Mouse (Mus musculus) thymus, postnatal 25 days (tissue): ENCODE data around the gene Ccdc169.
"Not testable (repeated sequence)": the region's sequence is repeated elsewhere in the genome, so short reads cannot be mapped to it uniquely, and the experiment has no call there.

Experiments used
- DNase-seq: peaks from one replicate; pipeline ENCODE4 v3.0.0; 2022

The Ccdc169 gene

GRCm38 (mm10) chr3:55203621-55204020 lies 66.5 kb downstream of the Ccdc169 start:
- not testable (repeated sequence) for DNase-seq

GRCm38 (mm10) chr3:55206413-55206812 lies 69.3 kb downstream of the Ccdc169 start:
- no peak for DNase-seq

DNA sequence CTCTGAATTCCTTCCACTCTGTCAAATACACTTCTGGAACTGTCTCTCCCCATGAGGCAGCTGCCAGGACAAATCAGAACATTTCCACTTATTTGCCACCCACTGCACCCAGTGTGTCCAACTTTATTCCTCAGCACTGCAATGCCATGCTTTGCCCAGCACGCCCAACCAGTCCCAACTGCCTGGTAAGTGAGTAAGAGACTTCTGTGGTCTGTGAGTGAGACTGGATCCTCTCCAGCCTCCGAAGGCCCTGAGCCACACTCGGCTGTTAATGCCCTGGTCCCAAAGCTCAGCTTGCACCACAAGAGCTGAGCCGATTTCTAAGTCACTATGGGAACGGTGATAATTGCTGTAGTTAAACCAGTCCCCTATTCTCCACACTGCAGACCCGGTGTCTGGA lies 70.5 kb downstream of the Ccdc169 start:
- DNase-seq, result no peak

- no peak for DNase-seq
Measured at GRCm38 (mm10) chr3:55212254-55212653, 75.1 kb downstream of the Ccdc169 start.

DNA sequence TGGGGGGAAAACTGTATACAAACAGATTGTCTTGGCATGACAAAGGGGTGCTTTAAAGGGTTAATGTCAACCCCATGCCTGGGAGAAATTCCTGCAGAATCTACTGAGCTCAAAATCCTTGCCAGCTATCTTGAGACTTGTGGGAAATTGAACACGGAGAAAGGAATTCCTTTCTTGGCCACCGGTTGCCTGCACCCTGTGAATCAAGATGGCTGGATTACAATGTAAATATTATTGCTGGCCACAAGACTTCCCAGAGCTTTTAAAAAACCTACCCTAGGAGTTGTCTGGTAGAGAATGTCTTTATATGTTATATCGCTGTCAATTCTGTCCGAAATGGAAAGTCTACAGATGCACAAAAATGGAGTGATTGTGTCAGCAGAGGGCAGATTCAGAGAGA lies 76.6 kb downstream of the Ccdc169 start:
- DNase-seq, result no peak

DNA sequence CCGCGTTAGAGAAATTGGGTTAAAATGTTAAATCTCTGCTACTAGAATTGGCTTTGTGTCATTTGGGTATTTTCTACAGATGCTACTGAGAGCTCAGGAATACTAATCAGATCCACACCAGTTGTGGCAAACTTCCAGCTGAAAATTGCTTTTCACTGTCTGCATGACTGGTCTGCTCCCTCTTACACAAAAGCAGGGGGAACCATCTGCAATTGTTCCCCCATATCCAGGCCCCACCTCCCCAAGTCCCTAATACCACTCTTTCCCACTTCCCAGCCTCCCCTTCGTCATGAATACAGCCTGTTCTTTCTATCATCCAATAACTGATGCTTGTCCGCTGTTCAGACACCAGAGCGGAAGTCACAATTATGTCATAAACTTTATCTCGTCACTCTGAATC lies 77.3 kb downstream of the Ccdc169 start:
- DNase-seq, result no peak

GRCm38 (mm10) chr3:55222502-55222901 lies 85.4 kb downstream of the Ccdc169 start:
- no peak for DNase-seq
